Mouse (Mus musculus) forebrain, embryonic 11.5 days (tissue): ENCODE data around the gene Igf1r. TPM values are rescaled to one million over a fixed set of nuclear protein-coding genes. Genes with fewer than 3 reads are reported as not detected.

Experiments
- ATAC-seq: fragments of 200-750 bp; cut with Nextera tagmentation; replicated peaks from 2 replicates; pipeline ENCODE4 v1.8.0; 2017; ENCODE audit warnings: moderate TSS enrichment; ENCODE audit not compliant: low FRiP score
- DNase-seq: peaks from one replicate; pipeline ENCODE4 v3.0.0-alpha.2; 2017; ENCODE audit warnings: low spot score
- H3K27ac ChIP-seq: fragments of 300-500 bp; sonication (generic); 2 replicates; pipeline ENCODE4 v1.5.1; 2014; ENCODE audit warnings: low read depth, low read length
- H3K27me3 ChIP-seq: fragments of 300-500 bp; sonication (generic); 2 replicates; pipeline ENCODE4 v1.6.1; 2014; ENCODE audit warnings: mild to moderate bottlenecking, low read length, mixed read lengths; ENCODE audit not compliant: control insufficient read depth, insufficient read depth
- H3K36me3 ChIP-seq: fragments of 300-500 bp; sonication (generic); 2 replicates; pipeline ENCODE4 v1.6.1; 2014; ENCODE audit warnings: mild to moderate bottlenecking, low read length, moderate library complexity, mixed read lengths; ENCODE audit not compliant: control insufficient read depth, insufficient read depth
- H3K4me1 ChIP-seq: fragments of 300-500 bp; sonication (generic); replicated peaks from 2 replicates; pipeline ENCODE4 v1.6.1; 2014; ENCODE audit warnings: low read length, mixed read lengths; ENCODE audit not compliant: control insufficient read depth, insufficient read depth
- H3K4me2 ChIP-seq: fragments of 300-500 bp; sonication (generic); 2 replicates; pipeline ENCODE4 v1.6.1; 2014; ENCODE audit warnings: low read depth, mild to moderate bottlenecking, low read length, moderate library complexity, mixed read lengths; ENCODE audit not compliant: severe bottlenecking
- H3K4me3 ChIP-seq: fragments of 300-500 bp; sonication (generic); 2 replicates; pipeline ENCODE4 v1.5.1; 2014; ENCODE audit warnings: low read depth, low read length
- H3K9ac ChIP-seq: fragments of 300-500 bp; sonication (generic); 2 replicates; pipeline ENCODE4 v1.6.1; 2014; ENCODE audit warnings: low read length
- H3K9me3 ChIP-seq: fragments of 300-500 bp; sonication (generic); 2 replicates; pipeline ENCODE4 v1.6.1; 2016; ENCODE audit warnings: low read length, mixed read lengths; ENCODE audit not compliant: control insufficient read depth
- WGBS: fragments of 180-500 bp; shearing (Covaris S2); extraction: QIAGEN DNeasy Blood & Tissue Kit; methylation state at CpG from one replicate; pipeline ENCODE4 v1.1.7; 2014; 5-methylcytosine and 5-hydroxymethylcytosine counted together
- polyA plus RNA-seq: library from polyadenylated mRNA; unstranded; fragments of >200 nt; fragmentation: Nextera tagmentation; extraction: Ambion mirVana; gene quantifications from 2 replicates; pipeline ENCODE4 v1.2.1, GENCODE M21; 2014

Gene Igf1r
- polyA plus RNA-seq, 1 experiment from 2014 or later, result 18.3 TPM

- Histone ChIP-seq H3K27me3 (no peaks in the 10 kb centered on the region), H3K27ac (no peak overlapping the region), H3K9ac (no peak overlapping the region), H3K36me3 (no peaks in the 10 kb centered on the region; the same call in 1 of the 2 replicates), H3K4me3 (no peak overlapping the region), H3K4me1 (no peaks in the 10 kb centered on the region), H3K4me2 (no peak overlapping the region), H3K9me3 (no peaks in the 10 kb centered on the region)
- DNase-seq (no peak), ATAC-seq (no peak)
- 91% methylated on average over 9 of the region's 9 CpGs for WGBS
These were observed 269.1 kb downstream of the Igf1r start for GRCm38 (mm10) chr7:68221677-68222230.

DNA sequence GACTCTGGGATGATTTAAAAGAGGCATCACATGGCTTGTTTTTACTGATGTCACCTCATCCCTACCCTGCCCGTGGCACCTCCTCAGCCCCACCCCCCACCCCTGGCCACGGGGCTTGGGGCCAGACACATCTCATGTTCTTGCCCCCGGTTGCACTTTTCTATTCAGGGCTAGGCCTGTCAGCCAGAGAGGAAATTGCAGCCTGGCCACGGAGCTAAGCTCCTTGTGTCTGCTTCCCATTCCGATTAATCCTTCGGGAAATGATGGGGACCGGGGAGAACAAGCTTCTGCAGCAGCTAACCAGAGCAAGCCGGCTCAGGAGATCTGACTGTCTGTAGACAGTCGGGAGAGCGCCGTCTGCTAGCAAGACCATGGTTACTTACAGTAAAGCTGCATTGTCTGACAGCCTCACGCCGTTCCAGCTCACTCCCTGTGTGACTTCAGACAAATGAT, 270.8 kb downstream of the Igf1r start:
- Histone ChIP-seq H3K4me2 (no peak overlapping the region), H3K36me3 (no peaks in the 10 kb centered on the region; the same call in 1 of the 2 replicates), H3K9ac (no peak overlapping the region), H3K4me1 (no peaks in the 10 kb centered on the region), H3K27ac (no peak overlapping the region), H3K9me3 (no peaks in the 10 kb centered on the region), H3K27me3 (no peaks in the 10 kb centered on the region), H3K4me3 (no peak overlapping the region)
- 69% methylated on average over 13 of the region's 13 CpGs for WGBS
- DNase-seq, result no peak
- ATAC-seq, result no peak

DNA sequence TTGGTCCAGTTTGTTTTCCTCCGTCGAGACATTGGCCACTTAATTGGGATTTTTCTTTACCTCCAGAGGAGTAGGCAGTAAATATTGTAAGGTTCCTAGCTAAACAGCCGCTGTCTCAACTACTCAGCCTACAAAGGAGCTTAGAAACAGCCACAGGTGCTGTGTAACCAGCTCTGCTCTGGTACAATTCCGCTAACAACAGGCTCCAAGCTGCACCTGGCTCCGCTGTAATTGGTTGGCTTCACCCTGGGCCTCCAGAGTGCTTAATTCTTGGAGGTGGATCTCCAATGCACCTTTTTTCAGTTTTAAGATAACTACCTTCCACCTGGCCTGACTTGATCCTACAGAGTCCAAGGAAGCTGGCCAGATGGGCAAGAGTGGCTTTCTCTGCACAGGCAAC, 271.4 kb downstream of the Igf1r start:
- ATAC-seq (no peak), DNase-seq (no peak)
- H3K36me3 ChIP-seq, result no peaks in the 10 kb centered on the region
- H3K4me3 ChIP-seq, result no peak overlapping the region
- H3K4me2 ChIP-seq, result no peak overlapping the region
- H3K27me3 ChIP-seq, result no peaks in the 10 kb centered on the region
- no peaks in the 10 kb centered on the region for H3K9me3 ChIP-seq
- H3K27ac ChIP-seq, result no peak overlapping the region
- H3K4me1 ChIP-seq, result no peaks in the 10 kb centered on the region
- WGBS, result 96% methylated on average over 5 of the region's 5 CpGs
- no peak overlapping the region for H3K9ac ChIP-seq

DNA sequence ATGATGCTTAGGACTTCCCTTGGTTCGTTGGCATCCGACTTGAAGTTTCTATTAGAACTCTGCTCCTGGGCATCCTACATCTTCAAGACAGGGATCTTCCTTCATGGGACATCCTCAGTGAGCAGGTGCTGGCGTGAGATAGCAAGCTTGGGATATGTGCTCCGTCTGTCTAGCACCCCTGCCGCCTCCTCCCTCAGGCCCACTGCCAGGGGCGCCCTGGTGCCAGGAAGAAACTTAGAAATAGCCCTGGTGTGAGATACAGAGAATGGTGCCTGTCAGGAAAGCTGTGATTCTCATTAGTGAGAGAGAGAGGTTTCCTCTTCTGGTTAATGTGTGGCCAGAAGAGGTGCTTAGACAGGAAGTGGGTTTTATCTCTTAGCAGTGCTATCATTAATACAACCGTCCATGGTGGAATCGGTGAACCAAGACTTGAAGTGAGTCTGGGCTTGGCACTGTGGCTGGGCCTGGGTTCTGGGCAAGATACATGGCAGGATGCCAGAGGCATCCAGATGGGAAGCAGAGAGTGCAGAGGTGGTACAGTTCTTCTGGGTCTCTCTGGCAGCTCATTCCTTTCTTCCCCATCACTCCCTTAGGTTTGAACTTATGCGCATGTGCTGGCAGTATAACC, 272.9 kb downstream of the Igf1r start:
- Histone ChIP-seq H3K4me3 (no peak overlapping the region), H3K9me3 (no peaks in the 10 kb centered on the region), H3K36me3 (no peaks in the 10 kb centered on the region), H3K27me3 (no peaks in the 10 kb centered on the region), H3K9ac (no peak overlapping the region), H3K27ac (no peak overlapping the region), H3K4me2 (no peak overlapping the region), H3K4me1 (no peaks in the 10 kb centered on the region)
- ATAC-seq (no peak), DNase-seq (no peak)
- WGBS, result 94% methylated on average over 9 of the region's 9 CpGs

DNA sequence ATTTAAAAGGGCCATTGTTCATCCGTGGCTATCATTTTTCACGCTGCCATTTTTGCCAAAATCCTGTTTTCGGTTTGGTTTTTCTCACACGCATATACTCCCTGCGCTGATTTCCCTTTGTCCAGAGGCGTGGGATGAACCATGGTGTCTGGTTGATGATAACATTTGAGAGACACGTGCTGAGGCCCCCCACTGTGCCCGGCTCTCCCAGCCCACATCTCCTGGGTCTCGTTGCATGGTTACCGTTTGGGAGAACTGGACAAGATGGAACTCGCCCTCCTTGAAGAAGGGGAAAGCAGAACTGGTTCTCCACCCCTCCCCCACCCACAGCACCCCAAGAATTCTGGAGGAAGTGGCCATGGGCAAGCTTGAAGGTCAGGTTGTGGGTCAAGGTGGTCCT, 274.4 kb downstream of the Igf1r start:
- ATAC-seq, result no peak

GRCm38 (mm10) chr7:68227621-68228020, 275.0 kb downstream of the Igf1r start:
- ATAC-seq (no peak), DNase-seq (no peak)
- 92% methylated on average over 4 of the region's 4 CpGs for WGBS
- no peaks in the 10 kb centered on the region for H3K4me1 ChIP-seq
- no peak overlapping the region for H3K9ac ChIP-seq
- no peaks in the 10 kb centered on the region for H3K27me3 ChIP-seq
- no peaks in the 10 kb centered on the region for H3K9me3 ChIP-seq
- no peak overlapping the region for H3K27ac ChIP-seq
- H3K4me3 ChIP-seq, result no peak overlapping the region
- H3K4me2 ChIP-seq, result no peak overlapping the region
- H3K36me3 ChIP-seq, result no peaks in the 10 kb centered on the region; the same call in 1 of the 2 replicates

More for the DNA sequence above, 274.4 kb downstream of the Igf1r start:
- H3K27me3 ChIP-seq, result no peaks in the 10 kb centered on the region
- no peak overlapping the region for H3K4me2 ChIP-seq
- no peaks in the 10 kb centered on the region for H3K9me3 ChIP-seq
- no peak overlapping the region for H3K27ac ChIP-seq
- no peaks in the 10 kb centered on the region; the same call in 1 of the 2 replicates for H3K36me3 ChIP-seq
- H3K4me3 ChIP-seq, result no peak overlapping the region
- no peaks in the 10 kb centered on the region for H3K4me1 ChIP-seq
- no peak for DNase-seq
- WGBS, result 83% methylated on average over 11 of the region's 11 CpGs
- H3K9ac ChIP-seq, result no peak overlapping the region

DNA sequence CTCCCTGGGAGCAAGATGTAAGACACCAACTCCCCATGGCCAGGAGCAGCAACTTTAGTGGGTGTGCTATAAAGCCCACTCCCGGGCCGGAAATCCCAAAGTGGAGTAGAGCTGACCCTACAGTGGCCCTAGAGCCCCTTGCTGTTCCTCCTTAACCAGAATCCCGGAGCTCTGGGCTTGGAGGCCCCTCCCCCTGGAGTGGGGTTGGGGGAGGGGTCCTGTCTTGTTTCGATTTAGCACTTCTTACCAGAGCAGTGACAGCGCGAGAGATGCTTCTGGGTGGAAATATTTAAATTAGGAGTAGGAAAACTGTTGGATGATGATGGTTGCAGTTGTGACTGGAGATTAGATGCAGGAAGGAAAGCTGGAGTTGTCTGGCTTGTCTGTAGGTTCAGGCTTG, 275.9 kb downstream of the Igf1r start:
- Histone ChIP-seq H3K27ac (no peak overlapping the region), H3K36me3 (no peaks in the 10 kb centered on the region; the same call in 1 of the 2 replicates), H3K4me1 (0 out of 2 replicates have a peak, but pooled peaks cover 3% of the 10 kb centered on the region), H3K4me2 (no peak overlapping the region), H3K4me3 (no peak overlapping the region), H3K27me3 (no peaks in the 10 kb centered on the region), H3K9ac (no peak overlapping the region), H3K9me3 (no peaks in the 10 kb centered on the region)
- ATAC-seq (no peak; the same call in 1 of the 2 replicates), DNase-seq (no peak)
- WGBS, result 42% methylated on average over 6 of the region's 6 CpGs

DNA sequence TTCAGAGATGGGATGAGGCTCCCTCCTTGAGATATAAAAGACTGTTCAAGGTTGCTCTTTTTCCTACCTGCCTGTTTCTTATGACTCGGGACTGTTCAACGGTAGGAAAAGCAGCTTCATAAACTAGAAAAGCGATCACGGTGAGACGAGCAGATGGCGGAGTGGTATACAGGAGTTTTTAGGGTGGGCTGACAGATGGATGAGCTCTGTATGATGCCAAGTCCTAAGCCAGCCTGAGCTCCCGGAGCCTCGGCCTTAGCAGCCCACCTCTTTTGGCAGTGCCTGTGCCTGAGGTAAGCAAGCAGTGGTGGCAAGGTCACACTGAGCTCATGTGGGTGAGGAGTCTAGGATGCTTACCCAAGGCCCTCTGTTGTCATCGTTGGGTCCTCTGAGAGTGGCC, 278.2 kb downstream of the Igf1r start:
- H3K36me3 ChIP-seq, result no peaks in the 10 kb centered on the region; the same call in 1 of the 2 replicates
- 94% methylated on average over 9 of the region's 9 CpGs for WGBS

DNA sequence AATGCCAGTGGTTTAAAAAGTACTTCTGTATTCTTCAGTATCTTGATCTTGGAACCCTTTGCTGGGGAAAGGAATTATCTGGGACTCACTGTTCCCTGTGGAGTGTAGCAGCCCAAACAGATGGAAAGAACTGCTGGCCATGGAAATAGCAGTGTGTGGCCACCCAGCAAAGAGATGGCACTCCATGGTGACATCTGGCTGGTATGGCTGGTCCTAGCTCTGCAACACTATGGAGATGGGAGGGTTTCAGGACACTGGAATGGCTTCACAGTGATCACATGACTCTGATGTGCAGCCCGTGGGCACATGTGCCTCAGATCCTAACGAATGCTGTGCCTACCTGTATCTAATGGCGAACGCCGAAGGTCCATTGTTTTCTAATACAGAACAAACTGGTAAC, 279.9 kb downstream of the Igf1r start:
- no peaks in the 10 kb centered on the region; the same call in 1 of the 2 replicates for H3K36me3 ChIP-seq
- H3K4me2 ChIP-seq, result no peak overlapping the region
- H3K9me3 ChIP-seq, result no peaks in the 10 kb centered on the region
- no peaks in the 10 kb centered on the region for H3K27me3 ChIP-seq
- no peak for DNase-seq
- H3K27ac ChIP-seq, result no peak overlapping the region
- WGBS, result 82% methylated on average over 5 of the region's 5 CpGs
- no peak overlapping the region for H3K4me3 ChIP-seq
- peaks cover 3% of the 10 kb centered on the region; the same call in 1 of the 2 replicates for H3K4me1 ChIP-seq
- no peak for ATAC-seq
- no peak overlapping the region for H3K9ac ChIP-seq

More for the DNA sequence above, 278.2 kb downstream of the Igf1r start:
- Histone ChIP-seq H3K27ac (no peak overlapping the region), H3K9ac (no peak overlapping the region), H3K4me1 (peaks cover 3% of the 10 kb centered on the region; the same call in 1 of the 2 replicates), H3K4me2 (no peak overlapping the region), H3K4me3 (no peak overlapping the region), H3K9me3 (no peaks in the 10 kb centered on the region), H3K27me3 (no peaks in the 10 kb centered on the region)
- no peak for DNase-seq
- no peak for ATAC-seq
